Mouse (Mus musculus): ENCODE results near the gene Rab29. TPM values are rescaled to one million over a fixed set of nuclear protein-coding genes. Genes with fewer than 3 reads are reported as not detected.
A peak's percentile ranks its signal among the peaks of the same experiment; 100 is the strongest.
"Not testable (repeated sequence)": the region's sequence is repeated elsewhere in the genome, so short reads cannot be mapped to it uniquely, and the experiment has no call there.

The Rab29 gene
- 10 to 100 TPM; 11.9 to 13.7 TPM for total RNA-seq (2021)
- long read RNA-seq, experiment 1, transcript Rab29-202 (5 exons, 1,202 nt): major isoform, 14 of 20 reads
- long read RNA-seq, experiment 1, partial matches to known transcripts: 1 of 20 reads
- long read RNA-seq, experiment 1, other reads (novel, unspliced or antisense): 1 of 20 reads
- long read RNA-seq, experiment 2, transcript Rab29-202 (5 exons, 1,202 nt): major isoform, 11 of 15 reads
- long read RNA-seq, experiment 2, partial matches to known transcripts: 0 of 15 reads
- long read RNA-seq, experiment 2, other reads (novel, unspliced or antisense): 1 of 15 reads

DNA sequence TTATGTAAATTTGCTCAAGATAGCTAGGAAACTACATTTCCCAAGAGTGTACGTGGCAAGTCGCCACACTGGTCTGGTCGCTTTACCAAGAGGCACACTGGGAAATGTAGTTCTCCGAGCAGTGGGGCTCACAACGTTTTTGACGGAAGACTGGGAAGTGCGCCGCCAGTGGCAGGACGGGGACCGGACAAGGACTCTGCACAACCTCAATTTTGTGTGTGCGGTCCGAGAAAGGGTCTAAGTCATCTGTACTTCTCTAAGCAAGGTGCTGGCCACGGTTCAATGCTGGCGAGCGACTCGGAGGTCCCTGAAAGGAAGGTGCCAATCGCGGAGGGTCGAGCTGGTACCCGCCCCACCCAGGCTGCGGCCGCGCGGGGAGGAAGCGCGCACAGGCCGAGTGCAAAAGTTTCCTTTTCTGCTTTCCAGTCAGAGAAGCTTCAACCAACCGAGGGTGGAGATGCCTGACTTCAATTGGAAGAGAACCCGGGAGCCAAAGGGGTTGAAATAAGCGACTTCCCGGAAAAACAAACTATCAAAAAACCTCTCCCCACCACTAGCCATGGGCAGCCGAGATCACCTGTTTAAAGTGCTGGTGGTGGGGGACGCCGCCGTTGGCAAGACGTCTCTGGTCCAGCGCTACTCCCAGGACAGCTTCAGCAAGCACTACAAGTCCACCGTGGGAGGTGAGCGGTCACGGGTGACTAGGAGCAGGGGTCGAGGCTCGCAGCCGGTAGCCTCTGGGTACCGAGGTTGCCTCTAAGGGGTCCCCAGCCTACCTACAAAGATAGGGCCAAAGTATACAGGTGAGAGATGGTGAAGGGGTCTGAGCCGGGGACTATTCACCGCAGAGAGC, at the start of gene Rab29:
Gene Rab29 (plus strand): TSS at position 132 of the 853 bp plus-strand sequence.
- peak; percentile 92 to 96 for DNase-seq
- intact Hi-C loops (cut with DNase I): loop anchor here (5.0 kb wide), 1 partner anchor 40 kb away; the partner anchor contains the start of gene Slc41a1

DNA sequence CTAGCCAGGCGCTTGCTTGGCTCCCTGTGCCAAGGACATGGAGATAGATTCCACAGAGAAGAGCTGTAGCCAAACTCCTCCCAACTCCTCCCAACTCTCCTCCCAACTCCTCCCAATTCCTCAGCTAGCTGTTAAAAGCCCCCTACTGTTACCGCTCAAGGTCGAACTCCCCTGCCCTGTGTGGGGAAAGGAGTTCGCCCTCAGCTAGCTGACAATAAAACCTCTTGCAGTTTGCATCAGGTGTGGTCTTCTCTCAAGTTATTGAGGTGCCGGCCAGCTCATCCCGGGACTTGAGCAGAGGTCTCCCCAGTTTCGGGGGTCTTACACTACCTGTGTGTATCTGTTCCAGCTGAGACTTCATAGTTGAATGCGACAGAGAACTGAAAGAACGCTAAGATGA, 46.7 kb upstream of the Rab29 start:
- intact Hi-C loops (cut with DNase I); DNase-seq: not testable (repeated sequence)

DNA sequence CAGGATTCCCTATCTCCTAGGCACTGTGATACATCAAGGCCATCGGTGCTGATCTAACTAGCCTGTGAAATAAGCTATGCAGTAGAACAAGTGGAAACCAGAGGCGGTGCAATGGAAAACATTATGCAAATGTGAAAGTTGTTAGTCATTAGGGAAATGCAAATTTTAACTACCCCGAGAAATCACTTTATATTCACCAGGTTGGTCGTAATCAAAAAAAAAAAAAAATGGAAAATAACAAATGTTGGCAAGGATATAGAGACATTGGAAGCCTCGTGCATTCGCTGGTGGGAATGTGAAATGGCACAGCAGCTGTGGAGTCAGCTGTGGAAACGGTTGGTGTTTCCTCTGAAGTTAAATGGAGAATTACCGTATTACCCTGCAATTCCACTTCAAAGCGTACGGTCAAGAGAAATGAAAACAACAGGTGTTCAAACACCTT, 46.1 kb upstream of the Rab29 start:
- DNase-seq: no peak
- intact Hi-C loops (cut with DNase I): no loop called here

DNA sequence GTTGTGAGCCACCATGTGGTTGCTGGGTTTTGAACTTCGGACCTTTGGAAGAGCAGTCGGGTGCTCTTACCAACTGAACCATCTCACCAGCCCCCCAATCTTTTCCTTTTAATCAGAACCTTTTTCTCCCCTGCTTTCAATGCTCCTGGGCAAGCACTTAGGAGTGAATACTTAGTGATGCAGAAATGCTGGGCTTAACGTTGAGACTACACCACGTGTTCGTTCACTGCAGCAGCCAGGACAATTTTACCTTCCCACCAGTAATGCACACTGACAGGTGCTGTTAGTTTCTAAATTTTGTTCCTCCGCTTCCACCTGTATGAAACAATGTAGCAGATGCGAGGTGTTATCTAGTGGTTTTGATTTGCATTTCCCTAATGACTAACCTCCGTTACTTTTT, 44.7 kb upstream of the Rab29 start:
- DNase-seq: no peak
- intact Hi-C loops (cut with DNase I): no loop called here

DNA sequence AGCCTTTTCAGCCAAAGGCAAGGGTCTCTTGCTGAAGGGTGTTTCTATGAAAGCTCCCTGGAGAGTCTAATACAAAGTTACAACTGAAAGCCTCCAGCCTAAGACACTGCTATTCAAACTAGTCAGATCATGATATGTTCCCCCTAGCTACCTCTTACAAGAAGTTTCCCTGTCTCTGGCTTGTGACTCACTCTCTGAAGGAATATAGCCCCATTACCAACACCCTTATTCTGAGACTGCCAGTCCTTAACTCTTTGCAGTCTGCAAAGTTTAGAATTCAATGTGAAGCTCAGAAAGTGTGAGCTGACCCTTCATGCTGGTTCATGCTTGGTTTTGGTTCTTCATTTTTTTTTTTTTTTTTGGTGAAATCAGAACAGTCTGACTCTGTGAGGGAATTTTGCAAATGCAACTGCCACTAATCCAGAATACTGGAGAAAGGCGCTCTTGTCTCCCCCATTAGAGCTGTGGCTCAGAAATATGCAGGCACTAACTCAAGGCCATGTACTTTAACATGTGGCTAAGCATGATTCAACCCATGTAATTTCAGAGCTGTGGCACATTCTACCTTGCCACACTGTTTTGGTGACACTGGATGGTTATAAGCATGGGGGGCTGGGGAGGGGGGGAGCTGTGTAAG, 44.0 kb upstream of the Rab29 start:
- intact Hi-C loops (cut with DNase I): no loop called here
- no peak for DNase-seq

DNA sequence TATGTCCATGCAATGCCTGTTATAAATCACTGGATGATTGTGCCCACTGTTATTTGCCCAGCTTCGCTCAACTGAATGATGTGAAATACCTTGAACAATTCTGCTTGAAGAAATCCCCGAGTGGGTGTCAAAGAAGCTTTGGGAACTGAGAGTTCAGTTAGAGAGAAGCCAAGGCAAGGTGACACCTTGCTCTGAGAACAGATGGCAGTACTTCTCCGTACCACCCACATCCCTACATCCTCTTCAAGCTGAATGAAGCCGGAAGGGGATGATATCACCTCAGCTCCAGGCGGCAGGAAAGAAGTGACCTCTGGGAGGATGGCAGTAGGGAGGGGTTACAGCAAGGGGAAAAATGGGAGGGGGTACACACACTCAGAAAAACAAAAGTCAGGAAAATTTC, 43.5 kb upstream of the Rab29 start:
- intact Hi-C loops (cut with DNase I): no loop called here
- DNase-seq: no peak

DNA sequence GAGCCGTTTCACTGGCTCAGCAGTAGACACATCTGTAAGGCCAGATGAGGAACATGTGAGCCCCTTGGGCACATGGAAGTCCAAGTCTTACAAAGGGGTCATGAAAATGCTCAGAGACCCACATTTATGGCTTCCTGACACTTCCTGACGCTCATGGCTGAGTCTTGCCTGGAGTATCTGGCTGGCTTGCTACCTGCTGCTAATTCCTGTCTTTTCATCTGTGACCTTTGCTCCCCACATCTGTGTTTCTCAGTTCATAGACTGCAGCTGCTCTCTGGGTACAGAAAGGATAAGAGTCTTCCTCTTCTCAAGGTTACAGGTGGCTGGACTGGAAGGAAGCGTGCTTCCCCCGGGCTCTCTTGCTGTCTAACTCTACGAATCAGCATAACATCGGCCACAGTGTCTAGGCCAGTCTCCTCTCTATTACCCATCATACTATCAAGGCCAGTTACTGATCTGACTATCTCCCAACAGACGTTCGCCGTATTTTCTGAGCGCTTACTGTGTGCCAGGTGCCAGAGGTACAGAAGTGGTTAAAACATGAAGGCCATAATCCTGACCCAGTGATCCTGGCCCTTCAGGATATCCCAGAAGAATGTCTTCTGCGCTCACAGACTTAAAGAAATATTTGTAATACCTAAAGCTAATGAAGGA, 42.4 kb upstream of the Rab29 start:
- intact Hi-C loops (cut with DNase I): loop anchor here (5.0 kb wide), 1 partner anchor 43 kb away; the partner anchor contains the start of gene Rab29

DNA sequence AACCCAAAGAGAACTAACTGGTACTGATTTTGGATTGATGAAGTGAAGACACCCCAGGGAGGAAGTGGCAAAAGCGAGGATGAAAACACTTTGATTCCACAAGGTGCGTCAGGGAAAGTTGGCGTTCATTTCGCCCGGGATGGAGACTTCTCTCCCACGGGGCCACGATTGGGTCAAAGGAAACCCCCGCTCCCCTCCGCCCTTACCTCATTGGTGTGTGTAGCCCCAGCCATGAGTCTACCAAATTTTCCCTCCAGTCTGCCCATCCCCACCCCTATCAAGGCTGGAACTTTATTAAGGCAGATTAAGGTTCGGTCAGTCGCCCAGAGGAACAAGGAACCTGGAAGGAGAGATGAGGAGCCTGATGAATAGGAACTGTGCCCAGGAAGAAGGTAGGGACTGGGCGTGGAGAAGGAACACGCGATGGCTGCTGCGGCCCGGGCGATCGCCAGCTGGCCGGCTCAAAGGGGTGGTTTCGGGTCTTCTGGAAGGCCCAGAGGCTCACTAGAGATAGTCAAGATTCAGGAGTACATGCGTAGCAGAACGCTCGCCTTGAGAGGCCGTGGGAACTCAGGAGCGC, 39.7 kb upstream of the Rab29 start, which contains the start of gene Slc41a1:
Gene Slc41a1 (plus strand): TSS at position 287 of the 580 bp plus-strand sequence.
- intact Hi-C loops (cut with DNase I): loop anchor here (5.0 kb wide), 1 partner anchor 40 kb away; the partner anchor contains the start of gene Rab29
- no peak for DNase-seq

More for the DNA sequence above, 42.4 kb upstream of the Rab29 start:
- DNase-seq: no peak

DNA sequence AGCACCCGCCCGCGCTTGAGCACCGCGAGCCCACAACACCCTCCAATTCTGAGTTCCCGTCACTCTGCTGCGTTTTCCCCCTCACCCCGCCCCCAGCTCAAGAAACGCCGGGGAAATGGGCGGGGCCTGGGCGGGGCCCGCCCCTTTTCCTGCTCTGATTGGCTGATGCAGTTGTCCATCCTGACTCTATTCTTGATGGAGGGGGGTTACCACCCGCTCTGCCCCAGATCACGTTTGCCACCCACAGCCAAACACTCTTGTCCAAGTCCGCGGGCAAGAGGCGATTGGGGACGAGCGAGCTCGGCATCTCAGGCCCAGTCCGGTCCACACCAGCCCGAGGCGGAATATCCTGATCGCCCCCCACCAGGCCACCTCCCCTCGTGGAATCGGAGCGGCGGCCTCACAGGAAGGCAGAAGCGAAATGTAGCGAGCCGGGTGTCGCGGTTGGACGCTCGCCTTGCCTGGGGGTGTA, 39.2 kb upstream of the Rab29 start:
- intact Hi-C loops (cut with DNase I): loop anchor here (5.0 kb wide), 1 partner anchor 39 kb away; the partner anchor contains the start of gene Rab29
- DNase-seq: peak; percentile 92 to 94

DNA sequence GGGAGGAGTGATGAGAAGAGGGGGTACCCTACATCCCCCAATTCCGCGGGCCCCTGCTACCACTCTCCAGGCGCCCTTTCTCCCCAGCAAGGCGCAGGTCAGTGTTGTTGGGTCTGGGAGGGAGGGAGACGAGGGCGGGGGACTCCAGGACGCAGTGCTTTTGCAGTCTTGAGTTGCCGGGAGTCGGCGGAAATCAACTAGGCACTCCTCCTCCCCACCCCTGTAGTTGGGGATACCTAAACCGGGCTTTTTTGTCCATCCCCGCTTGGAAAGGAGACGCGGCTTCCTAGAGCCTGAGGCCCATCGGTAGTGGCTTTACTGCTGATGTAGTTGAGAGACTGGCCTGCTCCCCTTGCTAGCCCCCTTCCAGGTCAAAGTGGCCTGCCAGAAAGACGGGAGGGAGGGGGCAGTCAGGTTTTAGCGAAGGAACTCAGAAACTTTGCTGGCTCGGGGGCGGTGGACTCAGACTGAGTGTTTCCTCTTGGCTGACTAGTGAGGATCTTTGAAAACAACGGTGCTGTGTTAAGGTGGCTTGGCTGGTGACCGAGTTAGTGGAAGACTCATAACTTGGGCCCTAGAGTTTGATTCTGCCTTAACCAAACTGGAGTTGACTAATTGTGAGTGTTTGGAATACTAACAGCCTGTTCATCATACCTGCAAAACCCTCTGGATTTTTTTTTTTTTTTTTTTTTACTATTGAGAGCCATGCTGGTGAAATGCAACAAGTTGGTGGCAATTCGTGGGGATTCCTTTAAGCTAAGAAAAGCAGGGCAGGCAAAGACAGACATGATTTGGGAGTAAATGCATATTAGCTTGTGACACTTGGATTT, 38.5 kb upstream of the Rab29 start:
- DNase-seq: no peak

DNA sequence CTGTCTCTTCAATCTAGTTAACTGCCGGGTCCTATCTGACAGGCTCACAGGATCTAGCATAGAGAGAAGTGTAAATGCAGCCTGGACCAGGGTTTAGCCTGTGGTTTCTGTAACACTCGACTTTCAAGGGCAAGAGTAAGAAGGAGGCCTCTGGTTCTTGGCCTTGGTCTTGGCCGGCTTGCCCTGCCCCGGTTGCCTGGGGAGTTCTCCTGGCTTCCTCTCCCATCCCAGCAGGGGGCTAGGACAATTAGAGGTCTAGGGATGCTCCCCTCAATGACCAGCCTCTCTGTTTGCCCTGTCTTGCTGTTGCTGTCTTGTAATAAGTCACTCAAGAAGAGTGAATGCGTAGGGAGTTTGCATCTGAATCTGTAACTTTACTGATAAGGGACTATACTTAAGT, 37.7 kb upstream of the Rab29 start:
- intact Hi-C loops (cut with DNase I): loop anchor here (5.0 kb wide), 1 partner anchor 38 kb away; the partner anchor contains the start of gene Rab29
- no peak for DNase-seq

More for the DNA sequence above, 38.5 kb upstream of the Rab29 start:
- intact Hi-C loops (cut with DNase I): loop anchor here (5.0 kb wide), 1 partner anchor 39 kb away; the partner anchor contains the start of gene Rab29

DNA sequence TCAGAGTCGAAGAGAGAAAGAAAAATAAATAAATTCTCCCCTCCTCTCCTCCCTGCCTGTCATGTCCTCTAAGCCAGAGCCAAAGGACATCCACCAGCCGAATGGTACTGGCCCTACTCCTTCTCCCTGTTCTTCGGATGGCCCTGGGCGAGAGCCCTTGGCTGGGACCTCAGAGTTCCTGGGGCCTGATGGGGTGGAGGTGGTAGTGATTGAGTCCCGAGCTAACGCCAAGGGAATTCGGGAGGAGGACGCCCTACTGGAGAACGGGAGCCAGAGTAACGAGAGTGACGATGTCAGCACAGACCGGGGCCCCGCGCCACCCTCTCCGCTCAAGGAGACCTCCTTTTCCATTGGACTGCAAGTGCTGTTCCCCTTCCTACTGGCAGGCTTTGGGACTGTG, 36.5 kb upstream of the Rab29 start:
- DNase-seq: no peak
- intact Hi-C loops (cut with DNase I): no loop called here

DNA sequence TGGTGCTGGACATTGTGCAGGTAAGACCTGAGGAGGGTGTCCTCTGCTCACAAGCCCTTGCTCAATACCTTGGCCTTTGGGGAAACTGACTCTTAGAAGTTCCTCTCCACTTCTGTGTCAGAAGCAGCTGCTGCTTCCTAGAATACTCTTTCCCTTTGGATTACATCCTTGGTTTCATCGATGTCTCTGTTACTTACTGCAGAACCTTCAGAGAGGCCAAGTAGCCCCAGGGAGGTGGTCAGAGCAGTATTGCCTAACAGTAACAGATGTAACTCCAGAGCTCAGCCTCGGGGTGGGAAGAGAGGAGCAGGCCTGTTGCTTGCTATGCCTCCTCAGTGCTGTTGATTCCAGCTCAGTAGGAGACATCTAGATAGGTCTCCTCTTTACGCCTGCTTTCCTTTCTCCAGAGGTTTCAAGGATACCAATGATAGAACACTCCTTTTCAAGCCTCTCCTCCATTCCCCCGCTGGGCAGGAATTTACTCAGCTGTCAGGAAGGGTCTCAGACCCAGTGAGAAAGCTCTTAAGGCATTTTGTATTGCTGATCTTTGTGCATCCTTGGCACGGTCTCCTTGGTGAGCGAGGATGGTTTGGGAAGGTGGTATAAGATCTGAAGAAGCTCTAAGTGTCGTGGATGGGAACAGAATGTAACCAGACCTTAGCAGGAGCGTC, 35.9 kb upstream of the Rab29 start:
- no peak for DNase-seq
- intact Hi-C loops (cut with DNase I): no loop called here

DNA sequence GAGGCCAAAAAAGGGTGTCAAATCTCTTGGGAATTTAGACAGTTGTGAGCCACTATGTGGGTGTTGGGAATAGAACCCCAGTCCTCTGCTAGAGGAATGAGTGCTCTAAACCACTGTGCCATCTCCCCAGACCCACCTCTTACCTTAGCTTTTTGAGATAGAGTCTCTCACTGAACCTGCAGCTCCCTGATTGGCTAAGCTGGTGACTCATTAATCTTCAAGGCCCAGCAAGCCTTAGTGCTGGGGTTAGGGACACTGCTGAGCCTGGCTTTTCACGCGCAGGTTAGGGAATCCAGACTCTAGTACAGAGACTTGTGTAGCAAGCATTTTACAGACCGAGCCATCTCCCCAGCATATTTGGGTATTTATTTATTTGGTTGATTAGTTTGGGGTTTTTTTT, 30.0 kb upstream of the Rab29 start:
- intact Hi-C loops (cut with DNase I): no loop called here
- DNase-seq: no peak

DNA sequence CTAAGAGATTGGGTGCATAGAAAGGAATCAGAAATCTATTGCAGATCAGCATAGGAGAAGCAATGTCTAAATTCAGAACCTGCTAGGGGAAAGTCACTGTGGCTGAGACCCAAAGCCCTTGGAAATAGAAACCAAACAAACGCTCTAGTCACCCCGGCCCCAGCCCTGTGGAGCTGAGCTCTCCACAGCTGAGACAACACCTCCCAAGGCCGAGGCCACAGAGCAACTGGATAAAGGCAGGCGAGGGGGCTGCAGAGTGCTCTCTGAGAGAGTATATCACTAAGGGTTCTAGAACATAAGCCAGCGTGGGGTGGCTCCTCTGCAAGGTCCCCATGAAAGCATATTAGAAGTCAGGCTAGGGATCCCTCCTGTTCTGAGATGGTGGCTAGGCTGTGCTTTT, 28.5 kb upstream of the Rab29 start:
- DNase-seq: no peak
- intact Hi-C loops (cut with DNase I): no loop called here

DNA sequence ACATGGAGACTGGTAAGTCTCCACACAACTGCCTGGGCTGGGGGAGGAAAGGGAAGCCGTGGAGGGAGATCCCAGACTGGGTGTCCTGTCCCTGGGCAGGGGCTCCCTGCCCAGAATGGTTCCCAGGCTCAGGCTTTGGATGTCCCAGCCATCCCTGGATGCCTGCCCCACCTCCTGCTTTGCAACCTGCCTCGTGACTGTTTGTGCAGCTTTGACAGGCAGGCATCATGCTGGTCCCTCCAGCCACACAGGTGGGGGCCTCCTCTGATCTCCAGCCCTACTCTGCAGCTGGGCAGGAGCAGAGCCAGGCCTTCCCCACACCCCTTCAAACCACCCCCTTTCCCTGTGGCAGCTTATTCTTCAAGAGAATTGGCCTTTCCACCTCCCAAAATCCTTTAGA, 27.7 kb upstream of the Rab29 start:
- intact Hi-C loops (cut with DNase I): no loop called here
- DNase-seq: no peak

DNA sequence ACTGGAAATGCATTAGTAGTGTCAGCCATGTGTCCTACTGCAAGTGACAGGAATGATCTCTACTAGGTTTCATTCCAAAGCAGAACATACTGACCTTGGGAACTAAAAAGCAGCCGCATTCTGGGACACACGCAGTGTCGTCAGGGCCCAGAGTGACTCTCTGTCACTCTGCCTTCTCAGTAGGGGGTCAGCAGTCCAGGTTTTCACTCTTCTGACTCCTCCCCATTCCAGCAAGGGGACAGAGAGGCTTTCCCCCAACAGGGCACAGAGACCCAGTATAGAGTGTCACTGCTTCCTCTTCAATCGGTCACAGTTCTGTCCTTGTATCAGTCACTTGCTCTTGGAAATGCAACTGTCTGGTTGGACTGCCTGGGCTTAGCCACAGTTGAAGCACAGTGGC, 24.8 kb upstream of the Rab29 start:
- intact Hi-C loops (cut with DNase I): no loop called here

DNA sequence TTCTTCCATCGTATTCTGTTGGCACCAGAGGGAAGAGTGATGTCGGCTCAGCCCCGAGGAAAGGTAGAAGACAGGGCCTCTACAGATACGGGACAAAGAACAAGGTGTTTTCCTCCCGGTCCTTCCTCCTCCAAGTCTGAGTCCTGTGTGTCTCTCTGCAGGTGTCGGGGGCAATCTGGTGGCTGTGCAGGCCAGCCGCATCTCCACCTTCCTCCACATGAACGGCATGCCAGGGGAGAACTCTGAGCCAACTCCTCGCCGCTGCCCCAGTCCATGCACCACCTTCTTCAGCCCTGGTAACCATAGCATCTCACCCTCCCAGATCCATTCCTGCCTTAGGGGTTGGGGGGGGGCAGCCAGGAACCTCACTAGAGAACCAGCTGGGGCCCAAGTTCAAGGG, 23.3 kb upstream of the Rab29 start:
- DNase-seq: no peak
- intact Hi-C loops (cut with DNase I): loop anchor here (2.0 kb wide), 1 partner anchor 77 kb away; no protein-coding TSS in a partner anchor

More for the DNA sequence above, 24.8 kb upstream of the Rab29 start:
- no peak for DNase-seq

Measured in heart, postnatal 14 days (tissue).